Mouse (Mus musculus) NIH3T3 (cell line): ENCODE data around the gene Parp14.

ENCODE experiments used
- DNase-seq: peaks from one replicate; pipeline ENCODE4 v3.0.0-alpha.2; 2012; ENCODE audit warnings: low read depth

Parp14 gene

GRCm38 (mm10) chr16:35870581-35871047 is 730 bp downstream of the Parp14 start:
- DNase-seq, result peak; percentile 46

DNA sequence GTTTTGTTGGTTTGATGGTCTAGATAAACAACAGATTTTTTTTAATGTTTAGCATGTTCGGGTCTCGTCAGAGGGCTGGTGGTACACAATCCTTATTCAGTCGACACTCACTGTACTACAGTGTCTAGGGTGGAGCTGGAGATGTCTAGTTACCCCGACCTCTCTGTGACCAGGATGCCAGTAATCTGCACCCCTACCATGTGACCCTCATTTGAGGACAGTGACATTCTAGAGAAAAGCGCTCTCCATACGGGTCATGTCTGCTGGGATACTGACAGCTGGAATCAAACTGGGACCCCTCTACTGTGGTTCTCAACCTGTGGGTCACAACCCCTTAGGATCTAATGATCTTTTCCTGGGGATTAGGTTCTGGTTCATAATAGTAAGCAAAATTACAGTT is 1.7 kb downstream of the Parp14 start:
- DNase-seq, result no peak

- DNase-seq, result peak; percentile 38
Measured at GRCm38 (mm10) chr16:35869126-35869525, 2.2 kb downstream of the Parp14 start.

DNA sequence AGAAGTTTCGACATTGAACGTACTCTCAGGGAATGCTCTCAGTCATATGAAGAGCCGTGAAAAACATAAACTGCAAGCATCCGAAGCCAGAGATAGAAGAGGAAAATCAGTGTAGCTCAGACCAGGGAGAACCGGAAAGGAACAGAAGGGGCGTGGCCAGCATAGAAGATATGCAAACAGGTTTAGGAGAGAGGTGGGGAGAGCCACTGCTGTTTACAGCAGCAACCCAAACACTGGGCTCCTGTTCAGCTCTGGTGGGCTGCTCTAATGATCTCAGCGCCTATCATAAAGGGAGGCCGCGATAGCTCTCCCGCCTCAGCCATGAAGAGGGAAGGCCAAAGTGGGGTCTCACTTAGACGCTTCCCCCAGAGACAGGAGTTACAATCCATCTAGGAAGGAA is 3.6 kb downstream of the Parp14 start:
- DNase-seq, result no peak

- DNase-seq, result peak; percentile 17
Measured at GRCm38 (mm10) chr16:35862057-35862456, 9.3 kb downstream of the Parp14 start.

- no peak for DNase-seq
Measured at GRCm38 (mm10) chr16:35860236-35860635, 11.1 kb downstream of the Parp14 start.

- no peak for DNase-seq
Measured at GRCm38 (mm10) chr16:35856766-35857165, 14.6 kb downstream of the Parp14 start.

DNA sequence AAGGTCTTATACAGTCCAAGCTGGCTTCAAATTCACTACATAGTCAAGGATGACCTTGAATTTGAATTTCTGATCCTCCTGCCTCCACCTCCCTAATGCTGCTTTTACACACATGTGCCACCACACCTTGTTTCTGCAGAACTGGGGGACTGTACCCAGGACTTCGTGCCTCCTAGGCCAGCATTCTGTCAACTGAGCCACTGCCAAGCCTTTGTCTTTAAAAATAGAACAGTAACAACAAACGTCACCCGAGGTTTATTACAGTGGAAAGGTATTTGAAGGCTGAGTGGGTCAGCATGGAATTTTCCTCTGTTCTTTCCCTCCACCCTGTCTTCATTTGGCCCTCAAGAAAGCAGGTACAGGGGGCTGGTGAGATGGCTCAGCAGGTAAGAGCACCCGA is 15.5 kb downstream of the Parp14 start:
- DNase-seq, result no peak

DNA sequence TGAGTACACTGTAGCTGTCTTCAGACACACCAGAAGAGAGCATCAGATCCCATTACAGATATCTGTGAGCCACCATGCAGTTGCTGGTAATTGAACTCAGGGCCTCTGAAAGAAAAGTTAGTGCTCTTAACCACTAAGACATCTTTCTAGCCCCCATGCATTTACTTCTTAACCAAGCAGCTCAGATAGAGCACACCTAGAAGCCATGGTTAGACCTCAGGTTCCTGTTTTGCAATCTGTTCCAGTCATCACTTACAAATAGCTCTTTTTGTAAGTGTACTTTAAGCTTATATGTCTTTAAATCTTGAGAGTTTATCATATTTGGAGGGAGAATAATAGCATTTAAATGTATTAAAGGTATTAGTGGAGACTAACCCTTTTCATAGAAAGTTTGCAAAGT is 24.2 kb downstream of the Parp14 start:
- DNase-seq, result no peak

DNA sequence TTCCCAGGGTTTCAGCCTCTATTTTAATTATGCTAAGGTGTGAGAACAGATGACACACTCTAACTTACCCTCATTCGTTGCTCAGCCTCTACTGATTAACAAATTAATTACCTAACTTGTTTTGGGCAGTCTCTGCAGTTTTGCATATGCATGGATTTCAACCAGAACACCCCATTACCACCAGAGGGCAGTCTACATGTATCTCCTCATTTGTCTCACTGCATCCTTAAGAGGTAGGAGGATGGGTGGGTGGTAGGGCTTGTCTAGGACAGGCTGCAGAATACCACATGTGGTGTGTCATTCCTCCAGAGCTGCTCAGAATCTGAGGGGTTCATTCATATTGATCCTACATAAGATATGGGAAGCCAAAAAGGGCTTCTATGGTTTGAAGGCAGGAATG is 31.7 kb downstream of the Parp14 start:
- DNase-seq, result peak; percentile 70

- DNase-seq, result no peak
Measured at GRCm38 (mm10) chr16:35834653-35835052, 36.7 kb downstream of the Parp14 start.

DNA sequence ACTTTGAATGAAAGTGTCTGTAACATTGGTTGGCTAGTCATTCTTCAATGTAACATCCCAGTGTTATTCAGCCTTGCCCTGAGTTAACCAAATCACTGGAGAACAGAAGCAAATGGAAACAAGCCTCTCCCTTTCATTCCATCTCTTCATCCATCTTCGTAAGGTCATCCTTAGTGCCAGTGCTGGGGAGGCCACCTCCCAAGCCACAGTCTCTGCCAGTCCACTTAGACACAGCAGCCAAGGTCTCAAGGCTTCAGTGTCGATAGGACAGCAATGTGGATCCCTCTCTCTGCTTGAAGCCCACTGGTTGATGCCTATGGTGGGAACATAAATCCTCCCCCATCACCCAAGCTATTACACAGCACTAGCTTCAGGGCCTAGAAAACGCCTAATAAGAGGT is 38.4 kb downstream of the Parp14 start:
- no peak for DNase-seq

DNA sequence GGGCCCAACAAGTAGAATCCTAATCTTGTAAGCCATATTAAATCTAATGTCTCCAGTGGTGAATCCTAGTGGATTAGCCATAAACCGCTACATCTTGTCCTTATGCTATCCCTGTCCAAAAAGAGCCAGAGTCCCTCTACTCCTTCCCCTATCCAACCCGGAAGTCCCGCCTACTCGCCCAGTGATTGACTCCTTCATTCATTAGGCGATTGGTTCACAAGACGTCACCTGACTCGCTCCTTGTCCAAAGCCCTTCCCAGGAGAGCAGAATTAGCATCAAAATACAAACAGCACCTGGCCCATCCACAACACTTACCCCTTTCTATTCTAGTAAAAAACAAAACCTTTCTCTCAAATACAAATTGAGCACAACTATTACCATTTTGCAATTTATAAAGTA is 41.3 kb downstream of the Parp14 start:
- DNase-seq, result no peak

- DNase-seq, result peak; percentile 84
Measured at GRCm38 (mm10) chr16:35817255-35818089, 53.9 kb downstream of the Parp14 start.

GRCm38 (mm10) chr16:35813119-35813518 is 58.2 kb downstream of the Parp14 start:
- no peak for DNase-seq

DNA sequence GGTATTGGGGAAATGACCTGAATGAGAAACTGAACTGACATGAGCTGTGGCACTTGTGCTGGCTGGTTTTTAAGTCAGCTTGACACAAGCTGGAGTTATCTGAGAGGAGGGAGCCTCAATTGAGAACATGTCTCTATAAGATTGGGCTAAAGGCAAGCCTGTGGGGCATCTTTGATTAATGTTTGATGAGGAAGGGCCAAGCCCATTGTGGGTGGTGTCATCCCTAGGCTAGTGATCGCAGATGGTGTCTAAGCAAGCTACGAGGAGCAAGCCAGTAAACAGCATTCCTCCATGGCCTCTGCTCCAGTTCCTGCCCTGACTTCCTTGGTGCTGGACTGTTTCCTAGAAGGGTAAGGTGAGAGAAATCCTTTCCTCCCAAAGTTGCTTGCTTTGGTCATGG is 62.5 kb downstream of the Parp14 start:
- DNase-seq, result no peak

DNA sequence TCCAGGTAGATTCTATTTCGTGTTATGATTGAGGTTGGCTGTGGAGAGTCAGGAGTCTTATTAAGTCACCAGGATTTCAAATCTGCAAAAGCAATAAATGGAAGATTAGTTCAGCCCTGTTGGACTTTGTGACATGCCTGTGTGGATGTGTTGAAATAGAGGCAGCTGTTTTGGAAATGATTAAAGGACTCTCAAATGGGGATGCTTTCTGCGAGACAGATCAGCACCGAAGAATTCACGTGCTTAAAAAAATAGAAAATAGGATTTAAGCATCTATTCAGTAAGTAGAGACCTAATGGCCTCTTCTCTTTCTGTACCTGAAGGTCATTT is 63.7 kb downstream of the Parp14 start:
- DNase-seq, result no peak

- DNase-seq, result no peak
Measured at GRCm38 (mm10) chr16:35806973-35807662, 64.2 kb downstream of the Parp14 start.

DNA sequence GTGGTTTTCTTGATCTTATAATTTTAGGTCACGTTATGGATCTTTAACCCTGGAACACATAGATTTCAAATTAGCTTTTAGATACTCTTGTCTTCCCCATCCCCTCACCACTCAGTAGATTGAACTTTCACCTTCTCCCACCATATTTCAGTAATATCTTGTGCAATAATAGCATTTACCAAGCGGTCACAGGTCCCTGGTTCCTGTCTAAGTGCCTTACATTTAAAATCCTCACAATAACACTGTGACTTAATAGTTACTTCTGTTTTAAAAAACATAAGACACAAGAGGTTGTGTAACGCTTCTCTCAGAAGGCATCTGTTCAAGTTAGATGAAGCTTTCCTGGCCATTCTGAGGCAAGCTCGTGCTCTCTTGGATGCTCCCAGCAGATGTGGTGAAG is 67.6 kb downstream of the Parp14 start:
- DNase-seq, result no peak

- DNase-seq, result no peak
Measured at GRCm38 (mm10) chr16:35802163-35802562, 69.2 kb downstream of the Parp14 start.

GRCm38 (mm10) chr16:35791962-35792521 is 79.3 kb downstream of the Parp14 start:
- DNase-seq, result no peak

DNA sequence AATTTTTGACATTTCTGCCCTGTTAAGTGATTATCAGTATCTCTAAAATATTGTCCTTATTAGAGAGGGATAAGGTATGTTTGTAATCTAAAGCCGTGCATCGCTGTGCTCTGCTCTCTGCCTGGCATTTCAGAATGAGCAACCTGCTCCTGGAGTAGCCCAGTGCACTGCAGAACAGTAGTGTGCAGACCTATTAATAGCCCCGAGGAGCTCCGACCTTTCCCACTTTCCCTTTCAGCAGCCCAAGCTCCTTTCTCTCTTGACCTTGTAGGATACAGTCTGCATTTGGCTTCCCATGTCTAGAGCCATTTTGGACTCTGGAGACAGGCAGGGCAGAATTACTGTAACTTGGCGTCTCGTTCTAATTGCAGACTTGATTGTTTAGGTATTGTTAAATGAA is 83.0 kb downstream of the Parp14 start:
- DNase-seq, result no peak

DNA sequence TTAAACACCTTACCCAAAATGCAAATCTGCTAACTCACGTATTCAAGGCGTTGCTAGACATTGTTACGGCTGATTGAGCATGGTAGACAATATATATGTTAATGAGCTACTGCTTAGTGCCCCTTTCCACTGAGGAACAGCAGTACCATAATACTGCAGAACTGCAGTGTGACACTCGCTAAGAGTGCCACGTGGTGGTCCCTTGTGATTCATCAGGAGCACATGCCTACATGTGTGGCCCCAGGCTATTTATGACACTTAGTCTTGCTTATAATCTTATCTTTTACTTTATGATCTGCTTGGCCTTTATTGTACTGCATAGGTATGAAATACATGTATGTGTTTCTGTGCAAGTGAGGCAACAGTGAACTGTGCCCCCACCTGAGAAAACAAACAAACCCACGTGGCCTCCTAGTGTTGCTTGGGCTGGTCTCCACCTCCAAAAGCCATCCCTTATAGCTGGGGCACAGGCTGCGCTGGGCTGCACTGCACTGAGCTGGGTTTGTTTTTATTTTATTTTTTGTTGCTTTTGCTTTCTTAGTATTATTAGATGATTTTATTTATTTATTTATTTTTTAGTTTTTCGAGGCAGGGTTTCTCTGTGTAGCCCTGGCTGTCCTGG is 83.7 kb downstream of the Parp14 start:
- DNase-seq, result no peak
